In the genomic region with DNA sequence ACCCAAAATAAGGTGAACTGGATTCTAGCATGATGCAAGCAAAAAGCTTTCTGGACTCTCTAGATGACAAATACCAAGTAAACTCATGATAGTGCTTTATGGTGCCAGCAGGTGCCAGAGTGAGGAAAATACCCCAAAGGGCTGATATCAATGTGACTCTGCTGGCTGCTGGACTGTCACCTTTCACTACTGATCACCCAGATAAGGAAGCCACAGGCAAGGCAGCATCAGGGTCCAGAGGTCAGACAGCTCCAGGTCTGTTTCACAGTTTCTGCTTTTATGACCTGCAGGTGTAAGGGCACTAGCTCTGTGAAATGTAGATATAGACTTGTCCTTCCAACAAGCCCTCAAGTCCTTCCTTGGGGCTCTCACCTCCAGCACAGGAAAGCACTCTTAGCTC, we compare ENCODE assay signal across 30 mouse cellular contexts. TPM values are rescaled to one million over a fixed set of nuclear protein-coding genes. Genes with fewer than 3 reads are reported as not detected.
"Had no signal": no experiment of that assay in that cellular context is flagged by ENCODE, and none has a peak within 500 bp of the region (broad histone marks: within the 10 kb centered on the region; RNA-seq: fewer than 3 reads in every experiment).

No protein-coding gene starts in this region.

- H3K4me2 ChIP-seq: lung, embryonic 14.5 days; midbrain, embryonic 11.5 days; neural tube, embryonic 12.5 days; neural tube, embryonic 15.5 days; stomach, embryonic 15.5 days had no signal

- H3K27ac ChIP-seq: left cerebral cortex, adult 2 months; liver, embryonic 14.5 days; neural tube, embryonic 12.5 days; neural tube, embryonic 15.5 days; stomach, embryonic 15.5 days had no signal

- H3K27me3 ChIP-seq: neural tube, embryonic 12.5 days; neural tube, embryonic 15.5 days; stomach, embryonic 15.5 days had no signal

- DNase-seq: kidney, adult 11 months; kidney, adult 8-10 months; kidney, postnatal 14 days; layer of hippocampus, postnatal 36 days; lung, embryonic 14.5 days; lung, postnatal 4 days; midbrain, embryonic 14.5 days; right cerebral cortex, adult 18-20 months; right cerebral cortex, postnatal 14 days; right cerebral cortex, postnatal 4 days; spleen, adult 18-20 months; thymus, postnatal 25 days had no signal

- H3K4me3 ChIP-seq: left cerebral cortex, adult 2 months; neural tube, embryonic 12.5 days; neural tube, embryonic 15.5 days; stomach, embryonic 15.5 days had no signal

- ATAC-seq: lung, postnatal 0 days had no signal

- H3K9me3 ChIP-seq: neural tube, embryonic 12.5 days; neural tube, embryonic 15.5 days; stomach, embryonic 15.5 days had no signal

- H3K4me1 ChIP-seq: neural tube, embryonic 12.5 days; neural tube, embryonic 15.5 days; stomach, embryonic 15.5 days had no signal

- H3K9ac ChIP-seq: liver, embryonic 14.5 days; lung, embryonic 14.5 days; neural tube, embryonic 12.5 days; neural tube, embryonic 15.5 days; stomach, embryonic 15.5 days had no signal

- H3K36me3 ChIP-seq: neural tube, embryonic 12.5 days; neural tube, embryonic 15.5 days; stomach, embryonic 15.5 days had no signal

RNA-seq across cellular contexts. Expression of a gene that starts 2.4 kb away (rescaled TPM):
- total RNA-seq: layer of hippocampus, adult 8-10 months; layer of hippocampus, postnatal 10 days; layer of hippocampus, postnatal 36 days; left cerebral cortex, adult 2 months; left cerebral cortex, postnatal 10 days; left cerebral cortex, postnatal 36 days; megakaryocyte progenitor cell, adult 5-6 weeks; megakaryocyte-erythroid progenitor cell, adult 5-6 weeks; midbrain, postnatal 0 days had no signal
- polyA plus RNA-seq: kidney, embryonic 16.5 days; limb, embryonic 11.5 days; liver, embryonic 14.5 days; lung, embryonic 14.5 days; lung, postnatal 0 days; midbrain, embryonic 11.5 days; midbrain, embryonic 14.5 days; midbrain, postnatal 0 days; neural tube, embryonic 12.5 days; neural tube, embryonic 15.5 days; thymus, postnatal 0 days had no signal

RNA-seq across cellular contexts. Expression of a gene that starts 22.4 kb away (rescaled TPM):
- total RNA-seq: layer of hippocampus, adult 8-10 months; layer of hippocampus, postnatal 10 days; layer of hippocampus, postnatal 36 days; left cerebral cortex, adult 2 months; left cerebral cortex, postnatal 10 days; megakaryocyte progenitor cell, adult 5-6 weeks; megakaryocyte-erythroid progenitor cell, adult 5-6 weeks; midbrain, postnatal 0 days had no signal
- polyA plus RNA-seq: kidney, embryonic 16.5 days; limb, embryonic 11.5 days; limb, embryonic 14.5 days; liver, embryonic 14.5 days; lung, embryonic 14.5 days; midbrain, embryonic 11.5 days; midbrain, embryonic 14.5 days; neural tube, embryonic 12.5 days; neural tube, embryonic 15.5 days; thymus, postnatal 0 days had no signal

RNA-seq across cellular contexts. Expression of a gene that starts 41.0 kb away (rescaled TPM):
- total RNA-seq: layer of hippocampus, adult 8-10 months; layer of hippocampus, postnatal 10 days; layer of hippocampus, postnatal 36 days; left cerebral cortex, adult 2 months; left cerebral cortex, postnatal 10 days; left cerebral cortex, postnatal 36 days; megakaryocyte progenitor cell, adult 5-6 weeks; megakaryocyte-erythroid progenitor cell, adult 5-6 weeks; midbrain, postnatal 0 days had no signal
- polyA plus RNA-seq: kidney, embryonic 16.5 days; limb, embryonic 11.5 days; lung, embryonic 14.5 days; lung, postnatal 0 days; midbrain, embryonic 11.5 days; midbrain, embryonic 14.5 days; midbrain, postnatal 0 days; neural tube, embryonic 12.5 days; neural tube, embryonic 15.5 days had no signal
